Mouse (Mus musculus): ENCODE measurements around the gene Dhx9.

DNA sequence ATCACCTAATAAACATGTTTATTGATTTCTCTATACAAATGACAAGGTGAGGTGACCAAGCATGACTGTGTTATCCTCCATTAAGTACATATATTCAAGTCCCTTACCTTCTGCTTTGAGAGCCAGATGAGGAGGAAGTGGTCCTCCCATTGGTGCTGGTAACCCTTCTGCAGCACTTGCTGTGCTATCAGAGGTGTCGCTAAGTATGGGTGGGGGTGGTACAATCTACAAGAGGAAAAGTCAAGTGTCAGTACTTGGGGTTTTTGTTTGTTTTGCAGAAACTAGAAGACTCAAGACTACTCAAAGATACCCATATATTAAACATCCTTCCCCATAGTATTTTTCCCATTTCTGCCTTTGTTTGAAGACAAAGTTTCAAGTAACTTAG is 6.4 kb downstream of the Dhx9 start:
- TF ChIP-seq EP300 (IDR thresholded peaks at IDR 0.05; ENCODE audit: low read depth in 1 of 2, low read length in 2 of 2) (no peak), MAX (IDR thresholded peaks at IDR 0.05; ENCODE audit: low read length) (no peak), POLR2AphosphoS2 (IDR thresholded peaks at IDR 0.05; ENCODE audit: low read length) (no peak), CTCF (IDR thresholded peaks at IDR 0.05 in 2 of 3, conservative IDR thresholded peaks at IDR 0.05 in 1 of 3; ENCODE audit: control insufficient read depth in 1 of 3, insufficient read depth in 1 of 3, low read depth in 2 of 3, low read length in 3 of 3, poor library complexity in 1 of 3, severe bottlenecking in 1 of 3) (no peak)
